Mouse (Mus musculus): ENCODE measurements at regions not wholly inside any gene's neighbourhood (a gene's known extent, or its start where the extent isn't known, plus 50 kb on each side); places are given as distances from the start of the nearest gene placed in this dataset.
A peak's percentile ranks its signal among the peaks of the same experiment; 100 is the strongest.

DNA sequence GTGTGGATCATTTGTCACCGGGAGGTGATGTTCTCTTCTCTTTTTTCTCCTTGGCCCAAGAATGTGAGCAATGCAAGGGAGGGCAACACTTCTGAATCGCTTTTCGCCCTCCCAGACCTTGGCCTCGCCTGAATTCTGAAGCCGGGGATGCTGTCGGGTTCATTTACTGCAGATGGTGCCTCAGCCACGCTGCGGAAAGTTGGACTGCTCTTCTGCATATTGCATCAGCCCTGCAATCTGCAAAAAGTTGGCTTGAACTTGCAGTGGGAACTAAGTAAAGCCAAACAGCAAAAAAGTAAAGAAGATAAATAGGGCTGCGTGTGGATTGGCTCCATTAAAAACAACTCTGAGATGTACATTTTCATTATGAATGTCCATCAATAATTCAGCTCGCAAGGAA lies 55.9 kb upstream of the Dok5 start:
- no peak for DNase-seq (ENCODE audit: low spot score in 2 of 2)

DNA sequence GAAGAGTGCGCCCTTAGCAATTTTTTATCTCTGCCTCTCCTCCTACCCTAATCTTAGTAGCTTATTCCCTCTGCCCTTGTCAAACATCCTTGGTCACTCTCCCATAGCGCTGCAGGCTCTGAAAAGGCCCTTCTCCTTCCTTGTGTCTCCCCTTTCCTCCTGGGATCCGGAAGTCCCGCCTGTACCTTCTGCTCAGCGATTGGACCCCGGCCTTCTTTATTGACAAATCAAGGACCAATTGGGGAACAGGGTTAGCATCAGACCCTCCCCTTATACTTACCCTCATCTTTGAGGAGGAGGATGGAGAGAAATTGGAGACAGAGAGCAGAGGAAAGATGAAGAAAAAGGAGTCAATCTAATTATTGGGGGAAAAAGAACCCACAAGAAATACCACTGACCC lies 57.9 kb upstream of the Dok5 start:
- no peak for DNase-seq (ENCODE audit: low spot score in 2 of 2)

DNA sequence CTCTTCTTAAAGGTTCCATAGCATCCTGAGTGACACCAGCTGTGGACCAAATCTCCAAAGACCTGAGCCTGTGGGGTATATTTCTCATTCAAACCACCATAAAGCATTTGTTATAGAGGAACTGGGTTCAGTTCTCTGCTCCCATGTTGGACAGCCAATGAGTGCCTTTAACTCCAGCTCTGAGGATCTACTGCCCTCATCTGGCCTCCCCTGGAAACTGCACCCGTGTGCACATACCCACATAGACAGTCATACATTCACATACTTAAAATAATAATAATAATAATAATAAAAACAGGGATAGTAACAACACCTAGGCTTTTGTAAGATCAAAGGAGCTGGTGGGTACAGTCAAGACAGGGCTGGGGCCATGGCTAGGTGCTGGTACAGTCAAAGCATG lies 58.8 kb upstream of the Dok5 start:
- DNase-seq (ENCODE audit: low spot score in 2 of 2): no peak

DNA sequence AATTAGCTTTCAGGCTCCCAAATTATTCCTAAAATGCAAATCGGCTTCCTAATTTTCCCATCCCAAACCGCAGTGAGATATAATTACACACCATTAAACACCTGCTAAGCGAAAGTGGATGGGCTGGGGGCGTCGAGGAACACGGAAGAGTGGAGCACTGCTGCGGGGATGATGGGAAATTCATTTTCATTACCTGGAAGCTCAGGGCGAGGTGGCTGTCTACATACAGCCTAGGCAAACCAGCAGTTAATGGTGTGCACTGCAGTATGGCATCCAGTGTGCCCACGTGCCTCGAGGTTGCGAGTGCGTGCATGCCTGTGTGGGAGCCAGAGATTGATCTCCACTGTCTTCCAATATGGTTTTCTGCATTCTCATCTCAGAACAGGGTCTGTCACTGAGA lies 62.6 kb upstream of the Dok5 start:
- no peak for DNase-seq (ENCODE audit: low spot score in 2 of 2)

DNA sequence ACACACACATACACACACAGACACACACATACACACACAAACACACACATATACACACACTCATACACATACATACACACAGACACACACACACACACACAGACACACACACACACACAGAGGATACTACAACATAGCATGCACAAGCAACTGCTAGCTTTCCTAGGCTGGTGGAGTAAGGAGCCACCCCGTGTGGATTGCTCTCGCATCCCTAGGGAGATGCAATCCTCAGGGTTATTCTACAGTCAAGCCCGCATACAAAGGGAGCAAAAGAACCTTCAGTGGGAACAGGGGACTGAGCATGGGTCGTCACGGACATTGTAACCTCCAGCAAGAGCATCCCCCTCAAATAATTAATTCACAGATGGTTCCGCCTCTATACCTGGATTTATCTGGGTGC lies 63.1 kb upstream of the Dok5 start:
- no peak for DNase-seq (ENCODE audit: low spot score in 2 of 2)

DNA sequence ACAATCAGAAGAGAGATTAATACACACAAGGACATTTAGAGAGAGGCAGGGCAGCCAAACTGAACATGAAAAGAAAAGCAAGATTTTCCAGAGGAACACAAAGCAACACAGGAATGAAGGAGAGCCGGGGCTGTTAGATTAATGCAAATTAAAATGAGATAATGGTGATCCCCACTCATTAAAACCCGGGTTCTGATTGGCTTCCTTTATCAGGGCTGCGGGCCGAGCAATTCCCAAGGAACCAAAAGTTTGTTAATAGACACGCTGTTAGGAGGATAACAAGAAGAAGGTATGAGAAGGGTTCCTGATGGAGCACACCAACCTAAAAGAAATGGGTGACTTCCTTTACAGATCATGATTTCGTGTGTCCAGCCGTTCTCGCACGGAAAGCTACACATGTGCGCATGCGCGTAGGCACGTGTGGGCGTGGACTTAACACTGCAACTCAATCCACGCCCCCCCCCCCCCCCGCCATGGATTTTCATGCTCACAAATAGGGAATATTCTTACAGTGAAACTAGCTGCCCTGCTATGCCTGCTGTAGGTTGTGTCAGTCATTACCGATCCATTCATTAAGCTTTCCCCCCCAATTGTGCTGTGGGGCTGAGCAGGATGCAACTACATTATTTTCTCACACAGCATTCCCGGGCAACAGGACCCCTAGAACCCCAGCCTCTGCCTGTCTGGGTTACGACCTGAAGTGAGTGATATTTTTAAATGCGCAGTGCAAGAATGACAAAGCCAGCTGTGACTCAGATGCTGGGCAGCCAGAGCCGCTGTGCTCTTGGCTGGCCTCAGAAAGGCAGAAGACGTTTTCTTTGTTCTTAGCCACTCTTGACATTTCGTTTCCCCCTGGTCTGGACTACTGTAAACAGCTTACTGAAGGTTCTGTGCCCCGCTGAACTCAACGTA lies 60.5 kb upstream of the 4930470P17Rik start:
- peak; percentile 13 to 52 for DNase-seq (ENCODE audit: low spot score in 2 of 2)

DNA sequence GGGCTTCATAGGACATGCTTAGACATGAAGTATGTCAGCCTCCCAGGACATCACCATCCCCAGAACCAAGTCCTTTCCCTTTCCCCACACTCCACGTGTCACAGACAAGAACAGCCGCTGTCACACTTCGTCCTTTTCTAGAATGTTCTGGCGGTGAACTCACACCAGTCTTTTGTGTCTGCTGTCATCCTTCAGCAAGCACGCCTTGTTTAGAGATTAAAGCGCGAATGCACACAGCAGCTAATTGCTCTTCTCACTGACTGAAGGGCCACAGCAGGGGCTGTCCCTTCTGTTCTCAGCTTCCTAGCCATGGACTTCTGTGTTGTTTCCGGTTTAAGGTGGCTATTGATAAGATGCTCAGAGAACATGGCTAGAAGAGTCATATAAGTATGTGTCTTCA lies 57.5 kb upstream of the 4930470P17Rik start:
- no peak for DNase-seq (ENCODE audit: low spot score in 2 of 2)

DNA sequence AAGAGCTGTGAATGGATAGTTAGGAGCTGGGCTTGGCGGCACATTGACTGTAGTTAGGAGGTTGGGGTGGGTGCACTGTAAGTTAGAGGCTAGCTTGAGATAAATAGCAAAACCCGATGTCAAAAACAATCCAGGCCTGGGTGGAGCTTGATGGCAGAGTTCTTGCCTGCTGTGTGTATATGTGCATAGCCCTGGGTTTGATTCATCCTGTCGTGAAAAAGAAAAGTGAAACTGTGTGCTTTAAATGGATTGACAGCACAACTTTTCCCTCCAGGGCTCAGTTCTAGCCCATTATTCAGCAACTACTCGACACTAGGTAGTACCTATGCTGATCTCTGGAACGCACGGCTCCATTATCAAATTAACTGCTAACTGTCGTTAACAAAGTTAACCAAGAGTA lies 56.7 kb upstream of the 4930470P17Rik start:
- DNase-seq (ENCODE audit: low spot score in 2 of 2): no peak

DNA sequence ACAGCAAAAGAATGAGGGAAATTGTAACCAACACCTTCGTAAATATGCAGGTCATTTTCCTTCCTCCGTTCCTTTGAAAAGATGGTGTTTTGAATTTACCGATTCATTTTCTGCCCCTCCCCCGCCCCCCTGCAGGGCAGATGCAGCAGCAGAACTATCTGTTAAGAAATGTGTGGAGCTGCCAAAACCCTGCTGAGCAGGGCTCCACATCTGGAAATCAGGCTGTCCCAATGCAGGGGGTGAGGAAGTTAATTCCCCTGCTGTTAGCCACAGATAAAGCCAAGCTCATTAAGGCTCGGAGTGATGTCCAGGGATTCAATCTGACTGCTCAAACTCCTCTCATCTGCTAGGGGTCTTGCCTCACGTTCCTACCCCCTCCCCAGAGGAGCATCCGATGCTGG lies 56.0 kb upstream of the 4930470P17Rik start:
- DNase-seq (ENCODE audit: low spot score in 2 of 2): no peak

DNA sequence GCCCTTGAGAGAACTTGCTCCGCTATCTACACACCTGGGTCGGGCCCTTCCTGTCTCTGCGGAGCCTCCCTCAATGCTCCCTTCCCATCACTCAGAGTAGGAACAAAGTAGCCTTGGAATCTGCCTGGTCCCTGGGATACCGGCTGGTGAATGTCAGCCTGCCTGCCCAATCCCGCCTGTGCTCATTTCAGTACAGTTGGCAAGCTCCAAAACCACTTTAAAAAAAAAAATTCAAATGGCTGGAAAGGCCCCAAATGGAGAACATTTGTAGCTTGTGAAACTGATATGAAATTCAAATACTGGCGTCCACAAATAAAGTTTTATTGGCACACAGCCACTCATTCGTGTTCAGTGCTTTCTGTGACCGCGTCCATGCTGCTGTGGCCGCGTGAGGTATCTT lies 50.3 kb upstream of the 4930470P17Rik start:
- DNase-seq (ENCODE audit: low spot score in 2 of 2): no peak
